Mouse (Mus musculus) monocyte, adult 2 months (primary cell): ENCODE results near the gene Dpy19l1.

Source experiments
- DNase-seq, 2 experiments: peaks; one replicate each; pipeline ENCODE4 v3.0.0; 2022; ENCODE audit warnings: low spot score in 2 of 2, low read depth in 1 of 2

Dpy19l1 gene

GRCm38 (mm10) chr9:24472514-24472913, 30.4 kb downstream of the Dpy19l1 start:
- DNase-seq = no peak

DNA sequence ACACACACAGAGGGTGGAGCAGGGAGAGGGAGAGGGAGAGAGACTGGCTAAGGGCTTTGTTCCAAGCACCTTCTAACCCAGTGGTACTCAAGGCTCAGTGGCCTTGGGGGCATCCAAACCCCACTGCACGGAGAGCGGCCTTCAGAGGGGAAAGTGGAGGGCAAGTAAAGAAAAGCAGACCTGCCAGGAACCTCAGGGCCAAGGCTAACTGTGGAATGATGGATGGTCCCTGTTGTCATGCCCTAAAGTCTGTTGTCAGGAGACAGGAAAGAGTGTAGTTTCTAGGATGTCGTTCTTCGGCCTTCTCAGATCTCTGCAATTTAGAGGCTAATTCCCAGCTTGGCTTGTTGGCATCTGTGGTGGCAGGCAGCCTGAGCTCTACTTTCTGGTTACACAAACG, 32.8 kb downstream of the Dpy19l1 start:
- DNase-seq = no peak

DNA sequence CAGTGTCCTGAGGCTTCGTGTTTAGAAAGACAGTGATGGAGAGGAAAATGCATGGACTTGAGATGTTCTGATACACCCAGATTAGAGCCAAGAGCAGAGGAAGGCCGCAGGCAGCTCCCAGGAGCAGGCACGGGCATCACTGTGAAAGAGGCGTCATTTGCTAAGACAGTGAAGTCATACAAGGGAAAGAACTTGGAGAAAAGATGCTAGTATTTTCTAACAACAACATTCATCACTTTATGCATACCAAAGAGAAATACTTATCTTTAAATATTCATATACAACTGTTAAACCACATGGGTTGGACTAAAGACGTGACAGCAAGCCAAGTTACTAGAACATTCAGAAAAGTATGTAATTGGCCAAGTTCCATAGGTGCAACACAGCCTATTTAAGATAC, 35.8 kb downstream of the Dpy19l1 start:
- no peak for DNase-seq

DNA sequence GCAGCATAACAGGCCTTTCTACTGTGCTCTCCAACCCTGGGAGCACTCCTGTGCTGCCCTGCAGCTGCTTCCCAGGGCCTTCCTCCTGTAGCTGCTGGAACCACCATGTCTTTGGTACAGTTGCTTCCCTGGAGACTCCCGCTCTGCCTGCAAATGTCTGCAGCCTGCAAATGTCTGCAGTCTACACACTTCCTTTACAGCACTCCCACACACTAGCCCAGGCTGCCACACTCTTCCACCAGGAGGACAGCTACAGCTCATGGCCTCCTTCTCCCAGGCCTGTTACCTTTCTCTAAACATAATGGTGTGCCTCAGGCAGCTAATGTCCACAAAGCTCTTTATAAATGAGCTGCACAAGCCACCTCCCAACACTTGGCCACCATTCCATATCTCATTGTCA, 36.3 kb downstream of the Dpy19l1 start:
- DNase-seq = no peak

DNA sequence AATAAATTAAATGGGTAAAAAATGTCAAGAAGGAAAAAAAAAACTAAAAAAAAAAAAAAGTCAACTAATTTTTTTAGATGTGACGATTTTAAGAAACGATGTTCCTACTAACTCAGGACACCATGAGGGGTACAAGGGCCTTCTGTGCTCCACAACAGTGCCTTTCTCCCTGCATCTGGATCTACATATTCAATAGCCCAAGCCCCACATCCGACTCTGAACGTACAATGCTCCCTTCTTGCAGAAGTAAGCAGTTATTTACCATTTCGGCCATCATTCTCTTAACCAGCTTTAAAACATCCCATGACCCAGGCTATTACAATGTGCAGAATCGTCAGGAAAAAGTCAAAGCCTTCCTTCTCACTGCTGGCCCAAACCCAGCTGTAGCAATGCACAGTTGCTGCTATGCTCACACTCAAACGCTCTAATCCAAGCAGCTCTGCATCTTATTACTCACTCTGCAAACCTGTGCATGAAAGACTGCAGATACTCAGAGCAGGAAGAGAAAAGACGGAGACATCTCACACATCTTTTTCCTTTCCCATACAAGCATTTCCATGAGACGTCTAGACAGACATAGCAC, 41.5 kb downstream of the Dpy19l1 start:
- no peak for DNase-seq

GRCm38 (mm10) chr9:24453833-24454232, 49.1 kb downstream of the Dpy19l1 start:
- DNase-seq = no peak

- no peak for DNase-seq
These were observed 52.0 kb downstream of the Dpy19l1 start for GRCm38 (mm10) chr9:24450976-24451375.

GRCm38 (mm10) chr9:24450524-24450923, 52.4 kb downstream of the Dpy19l1 start:
- DNase-seq = no peak

DNA sequence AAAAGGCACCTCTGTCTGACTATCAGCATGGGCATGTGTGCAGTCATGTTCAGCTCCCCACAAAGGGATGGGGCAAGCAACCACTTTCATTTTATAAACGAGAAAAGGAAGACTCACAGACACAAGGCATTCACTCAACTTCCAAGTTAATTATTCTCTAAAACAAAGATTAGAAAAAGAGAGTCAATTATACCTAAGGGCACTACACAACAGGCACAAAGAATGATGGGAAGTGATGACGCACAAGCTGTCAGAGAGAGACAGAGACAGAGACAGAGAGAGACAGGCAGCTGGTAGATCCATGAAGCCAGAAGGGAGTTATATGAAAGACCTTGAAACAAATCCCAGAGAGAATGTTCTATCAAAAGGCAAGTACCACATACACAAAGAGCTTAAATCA, 68.0 kb downstream of the Dpy19l1 start:
- no peak for DNase-seq

DNA sequence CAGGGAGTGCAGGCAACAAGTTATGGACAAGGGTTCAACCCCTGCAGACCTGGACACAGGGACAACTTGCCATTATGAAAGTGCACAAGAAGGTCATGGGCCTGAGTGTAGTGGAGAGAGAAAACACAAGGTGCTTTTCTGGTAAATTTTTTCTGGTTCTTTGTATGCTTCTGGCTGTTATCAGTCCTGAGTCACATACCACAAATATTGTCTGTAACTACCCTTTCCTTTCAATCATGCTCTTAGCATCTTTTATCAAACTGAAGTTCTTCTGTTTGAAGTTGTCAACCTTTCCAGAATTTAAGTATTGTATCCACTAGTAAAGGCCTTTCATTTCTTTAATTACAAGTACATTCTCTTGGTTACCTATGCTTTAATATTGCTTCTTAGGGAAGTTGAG, 73.2 kb downstream of the Dpy19l1 start:
- DNase-seq = no peak

- no peak for DNase-seq
These were observed 77.3 kb downstream of the Dpy19l1 start for GRCm38 (mm10) chr9:24425679-24426078.

GRCm38 (mm10) chr9:24423241-24423640, 79.7 kb downstream of the Dpy19l1 start:
- no peak for DNase-seq

- no peak for DNase-seq
These were observed 81.1 kb downstream of the Dpy19l1 start for GRCm38 (mm10) chr9:24421888-24422287.

DNA sequence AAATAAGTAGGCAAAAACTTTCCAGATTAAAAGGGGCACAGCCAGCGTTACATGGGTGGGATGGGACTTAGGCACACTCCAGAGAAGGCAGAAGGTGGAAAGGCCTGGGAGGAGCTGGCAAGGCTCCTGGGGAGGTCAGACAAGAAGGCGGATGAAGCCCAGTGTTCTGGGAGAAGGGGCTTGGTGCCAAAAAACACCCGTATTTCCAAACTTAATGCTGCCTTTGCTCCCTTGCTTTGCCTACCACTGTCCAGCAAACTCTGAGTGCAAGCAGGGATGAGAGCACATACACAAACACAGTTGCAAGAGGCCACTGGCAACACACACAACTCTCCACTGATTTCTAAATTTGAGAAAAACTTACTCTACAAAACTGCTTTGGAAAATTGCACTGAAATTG, 81.7 kb downstream of the Dpy19l1 start:
- no peak for DNase-seq

- no peak for DNase-seq
These were observed 82.8 kb downstream of the Dpy19l1 start for GRCm38 (mm10) chr9:24420144-24420543.

DNA sequence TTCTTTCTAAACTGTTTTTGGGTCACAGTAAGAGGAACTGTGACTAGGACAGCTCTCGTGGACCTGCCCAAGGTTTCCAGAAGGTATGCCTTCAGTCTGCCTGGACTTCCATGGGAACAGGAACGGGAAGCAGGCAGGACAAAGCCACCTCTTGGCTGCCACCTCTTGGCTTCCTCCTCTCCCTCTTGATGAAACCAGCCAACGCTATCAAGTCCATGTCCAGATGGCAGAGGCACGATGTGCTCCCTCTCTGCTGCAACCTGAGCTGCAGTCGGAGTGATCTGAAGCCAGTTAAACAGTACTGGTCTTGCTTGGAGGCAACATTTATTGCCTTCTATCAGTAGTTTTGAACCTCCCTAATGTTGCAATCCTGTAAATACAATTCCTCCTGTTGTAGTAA, 84.7 kb downstream of the Dpy19l1 start:
- no peak for DNase-seq

GRCm38 (mm10) chr9:24411483-24411882, 91.5 kb downstream of the Dpy19l1 start:
- DNase-seq = no peak

- no peak for DNase-seq
These were observed 92.5 kb downstream of the Dpy19l1 start for GRCm38 (mm10) chr9:24410439-24410838.

DNA sequence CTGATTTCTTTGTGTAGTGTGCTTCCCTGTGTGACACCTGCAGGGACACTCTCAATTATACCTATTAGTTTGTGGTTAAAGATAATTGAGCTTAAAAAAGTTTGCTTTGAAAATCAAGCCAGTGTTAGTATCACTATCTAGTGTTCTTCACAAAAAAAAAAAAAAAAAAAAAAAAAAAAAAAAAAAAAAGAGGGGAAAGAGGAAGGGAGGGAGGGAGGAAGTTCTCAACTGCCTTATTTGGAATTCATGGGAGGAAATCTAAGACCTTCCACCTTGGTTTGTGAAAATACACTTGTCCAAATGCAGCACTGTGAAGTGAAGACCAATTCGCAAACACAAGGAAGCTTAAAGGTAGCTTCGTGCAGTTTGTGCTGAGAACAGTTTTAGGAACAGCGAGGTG, 94.9 kb downstream of the Dpy19l1 start:
- DNase-seq = no peak

- no peak for DNase-seq
These were observed 108.8 kb downstream of the Dpy19l1 start for GRCm38 (mm10) chr9:24394146-24394545.

GRCm38 (mm10) chr9:24390807-24391370, 112.1 kb downstream of the Dpy19l1 start:
- DNase-seq = no peak

GRCm38 (mm10) chr9:24387230-24387629, 115.7 kb downstream of the Dpy19l1 start:
- DNase-seq = no peak

DNA sequence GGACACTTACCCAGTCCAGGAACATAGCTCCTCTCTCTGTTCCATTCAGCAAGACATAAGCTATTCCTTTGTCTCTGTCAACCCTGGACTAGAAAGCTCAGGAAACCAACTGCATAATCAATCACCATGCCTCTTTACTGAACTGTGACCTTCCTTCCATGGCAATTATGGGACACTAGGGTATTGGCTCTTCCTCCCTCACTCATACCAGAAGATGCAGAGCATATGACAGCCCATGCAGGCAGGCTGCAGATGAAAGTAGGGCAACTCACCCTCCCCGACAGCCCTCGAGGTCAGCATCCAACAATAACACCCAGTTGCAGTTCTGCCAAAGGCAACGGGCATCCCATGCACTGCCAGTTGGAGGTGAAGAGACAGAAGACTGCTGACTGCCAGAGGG, 123.6 kb downstream of the Dpy19l1 start:
- DNase-seq = no peak
